Mouse (Mus musculus) urinary bladder, postnatal 14 days (tissue): ENCODE measurements at regions not wholly inside any gene's neighbourhood (a gene's known extent, or its start where the extent isn't known, plus 50 kb on each side); places are given as distances from the start of the nearest gene placed in this dataset.
"Not testable (repeated sequence)": the region's sequence is repeated elsewhere in the genome, so short reads cannot be mapped to it uniquely, and the experiment has no call there.

Experiments
- DNase-seq: peaks from one replicate; pipeline ENCODE4 v3.0.0; 2021; ENCODE audit warnings: low spot score

- no peak for DNase-seq
These were observed 147.0 kb upstream of the Nrip1 start for GRCm38 (mm10) chr16:76520643-76520993.

GRCm38 (mm10) chr16:76519911-76520642, 146.4 kb upstream of the Nrip1 start:
- no peak for DNase-seq

GRCm38 (mm10) chr16:76510861-76511260, 137.2 kb upstream of the Nrip1 start:
- no peak for DNase-seq

- peak; percentile 57 for DNase-seq
These were observed 135.6 kb upstream of the Nrip1 start for GRCm38 (mm10) chr16:76509109-76509650.

GRCm38 (mm10) chr16:76507191-76507746, 133.6 kb upstream of the Nrip1 start:
- DNase-seq, result peak; percentile 53

GRCm38 (mm10) chr16:76506240-76506639, 132.6 kb upstream of the Nrip1 start:
- no peak for DNase-seq

- peak; percentile 52 for DNase-seq
These were observed 126.2 kb upstream of the Nrip1 start for GRCm38 (mm10) chr16:76499686-76500400.

GRCm38 (mm10) chr16:76498233-76498632, 124.6 kb upstream of the Nrip1 start:
- no peak for DNase-seq

- no peak for DNase-seq
These were observed 123.6 kb upstream of the Nrip1 start for GRCm38 (mm10) chr16:76497041-76497808.

- DNase-seq, result no peak
These were observed 109.8 kb upstream of the Nrip1 start for GRCm38 (mm10) chr16:76483419-76483818.

- DNase-seq, result no peak
These were observed 108.3 kb upstream of the Nrip1 start for GRCm38 (mm10) chr16:76481966-76482365.

GRCm38 (mm10) chr16:76477474-76477873, 103.8 kb upstream of the Nrip1 start:
- DNase-seq, result no peak

- DNase-seq, result no peak
These were observed 100.9 kb upstream of the Nrip1 start for GRCm38 (mm10) chr16:76474481-76474880.

- DNase-seq, result no peak
These were observed 98.8 kb upstream of the Nrip1 start for GRCm38 (mm10) chr16:76472386-76472785.

- DNase-seq, result no peak
These were observed 97.5 kb upstream of the Nrip1 start for GRCm38 (mm10) chr16:76471081-76471480.

GRCm38 (mm10) chr16:76459521-76459920, 85.9 kb upstream of the Nrip1 start:
- DNase-seq, result no peak

- DNase-seq, result not testable (repeated sequence)
These were observed 82.6 kb upstream of the Nrip1 start for GRCm38 (mm10) chr16:76456300-76456599.

- no peak for DNase-seq
These were observed 82.1 kb upstream of the Nrip1 start for GRCm38 (mm10) chr16:76455499-76456299.

- peak; percentile 73 for DNase-seq
These were observed 81.3 kb upstream of the Nrip1 start for GRCm38 (mm10) chr16:76454741-76455465.

GRCm38 (mm10) chr16:76453457-76454200, 80.0 kb upstream of the Nrip1 start:
- DNase-seq, result peak; percentile 16
